Mouse (Mus musculus) layer of hippocampus, postnatal 10 days (tissue): Measurements from ENCODE around the gene Dpf3. TPM values are rescaled to one million over a fixed set of nuclear protein-coding genes. Genes with fewer than 3 reads are reported as not detected.
A peak's percentile ranks its signal among the peaks of the same experiment; 100 is the strongest.

Experiments
- DNase-seq, 2 experiments: peaks; one replicate each; pipeline ENCODE4 v3.0.0; 2021; ENCODE audit warnings: low spot score in 2 of 2
- total RNA-seq, 2 experiments: library from RNA; stranded (reverse); gene quantifications; 2 replicates each; pipeline ENCODE4 v1.2.3; 2021

Dpf3 gene
- total RNA-seq, 2 experiments from 2014 or later = 22.2 to 26.6 TPM

DNA sequence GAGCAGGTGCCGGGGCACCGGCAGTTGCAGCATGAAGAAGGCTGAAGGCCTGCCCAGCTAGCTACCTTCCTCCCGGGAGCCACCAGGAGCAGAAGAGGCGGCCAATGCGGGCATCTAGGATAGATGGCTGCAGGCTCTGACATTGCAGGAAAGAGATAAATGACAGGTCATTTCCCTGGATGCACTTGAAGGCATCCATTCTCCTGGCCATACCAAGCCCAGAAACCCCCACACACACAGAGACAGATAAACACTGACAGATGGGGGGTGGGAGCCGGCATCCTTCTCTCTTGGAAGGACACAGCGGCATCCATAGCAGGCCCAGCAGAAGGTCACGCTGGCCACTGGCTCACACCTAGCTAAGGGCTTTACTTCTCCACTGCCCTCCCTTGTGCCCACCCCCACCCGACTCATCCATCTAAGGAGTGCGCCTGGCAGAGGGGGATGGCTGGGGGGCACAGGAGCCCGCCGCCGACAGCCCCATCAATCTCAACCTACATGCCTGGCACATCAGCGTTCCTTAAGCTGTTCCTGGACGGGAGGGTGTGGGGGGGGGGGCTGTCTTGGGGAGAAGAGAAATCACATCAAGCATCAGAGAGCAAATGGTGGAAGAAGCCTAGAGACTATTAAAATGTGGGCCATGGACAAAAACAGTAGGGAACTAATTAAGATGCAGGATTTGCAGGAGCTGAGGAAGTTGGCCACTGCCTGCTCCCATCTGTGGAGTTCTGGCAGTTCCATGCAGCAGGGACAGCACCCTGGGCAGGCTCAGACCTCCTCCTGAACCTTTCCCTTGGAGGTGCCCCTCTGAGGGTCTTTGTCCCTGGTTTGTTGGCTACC, 145.3 kb downstream of the Dpf3 start:
- peak in 1 of 2 experiments; percentile 31 for DNase-seq

DNA sequence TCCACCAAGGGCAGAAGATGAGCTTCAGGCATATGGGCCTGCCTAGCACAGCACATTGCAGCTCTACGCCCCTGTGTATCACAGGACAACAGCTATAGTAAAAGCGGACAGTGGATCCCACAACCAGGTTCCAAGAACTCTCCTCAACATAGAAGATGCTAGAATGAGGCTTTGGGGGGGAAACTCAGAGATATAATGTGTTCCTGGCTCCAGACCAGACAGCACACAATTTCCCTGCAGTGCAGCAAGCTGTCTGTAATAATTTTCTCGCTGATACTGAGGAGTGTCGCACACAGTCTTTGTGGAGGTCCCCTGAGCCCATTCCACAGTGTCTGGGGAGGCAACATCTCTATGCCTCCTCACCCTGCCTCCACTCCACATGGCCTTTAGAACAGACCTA, 146.6 kb downstream of the Dpf3 start:
- peak in 1 of 2 experiments; percentile 24 for DNase-seq

- DNase-seq = no peak
Observed at GRCm38 (mm10) chr12:83338345-83338744, 149.2 kb downstream of the Dpf3 start.

GRCm38 (mm10) chr12:83337776-83338149, 149.8 kb downstream of the Dpf3 start:
- DNase-seq = no peak

GRCm38 (mm10) chr12:83337077-83337775, 150.3 kb downstream of the Dpf3 start:
- no peak for DNase-seq

- no peak for DNase-seq
Observed at GRCm38 (mm10) chr12:83330056-83330455, 157.5 kb downstream of the Dpf3 start.

- DNase-seq = no peak
Observed at GRCm38 (mm10) chr12:83328899-83329298, 158.6 kb downstream of the Dpf3 start.

GRCm38 (mm10) chr12:83328491-83328890, 159.0 kb downstream of the Dpf3 start:
- DNase-seq = no peak

DNA sequence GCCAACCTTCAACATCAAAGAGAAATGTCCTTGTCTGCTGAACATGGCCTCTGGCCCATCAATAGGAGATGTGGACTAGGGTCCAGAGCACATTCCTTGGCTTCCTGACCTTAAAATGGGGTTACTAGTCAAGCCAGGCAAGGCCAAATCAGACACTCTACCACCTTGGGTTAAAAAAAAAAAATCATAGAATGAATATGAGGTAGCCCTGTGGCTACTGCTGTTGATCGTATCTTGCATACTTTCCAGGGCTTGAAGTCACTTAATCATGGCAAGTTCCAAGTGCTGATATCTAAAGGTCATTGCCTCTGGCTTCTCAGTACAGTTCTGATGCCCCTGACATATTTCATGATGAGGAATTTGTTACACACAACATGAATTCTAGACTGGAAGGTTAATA, 160.1 kb downstream of the Dpf3 start:
- no peak for DNase-seq

DNA sequence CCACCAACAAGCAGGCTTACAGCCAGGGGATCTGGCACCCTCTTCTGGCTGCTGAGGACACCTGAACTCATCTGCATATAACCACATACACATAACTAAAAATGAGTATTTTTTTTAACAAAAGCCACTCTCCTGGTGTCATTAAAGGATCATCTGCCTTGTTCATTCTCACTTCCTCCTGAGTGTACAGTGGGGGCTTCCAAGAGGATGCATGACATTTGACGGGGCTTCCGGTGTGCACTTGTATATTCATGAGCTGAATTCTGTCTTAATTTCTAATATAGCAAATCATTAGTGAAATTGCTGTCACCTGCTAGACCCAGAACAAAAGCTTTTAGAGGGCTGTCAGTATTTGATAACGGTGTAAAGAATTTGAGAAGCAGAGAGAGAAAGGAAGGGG, 166.8 kb downstream of the Dpf3 start:
- DNase-seq = no peak

DNA sequence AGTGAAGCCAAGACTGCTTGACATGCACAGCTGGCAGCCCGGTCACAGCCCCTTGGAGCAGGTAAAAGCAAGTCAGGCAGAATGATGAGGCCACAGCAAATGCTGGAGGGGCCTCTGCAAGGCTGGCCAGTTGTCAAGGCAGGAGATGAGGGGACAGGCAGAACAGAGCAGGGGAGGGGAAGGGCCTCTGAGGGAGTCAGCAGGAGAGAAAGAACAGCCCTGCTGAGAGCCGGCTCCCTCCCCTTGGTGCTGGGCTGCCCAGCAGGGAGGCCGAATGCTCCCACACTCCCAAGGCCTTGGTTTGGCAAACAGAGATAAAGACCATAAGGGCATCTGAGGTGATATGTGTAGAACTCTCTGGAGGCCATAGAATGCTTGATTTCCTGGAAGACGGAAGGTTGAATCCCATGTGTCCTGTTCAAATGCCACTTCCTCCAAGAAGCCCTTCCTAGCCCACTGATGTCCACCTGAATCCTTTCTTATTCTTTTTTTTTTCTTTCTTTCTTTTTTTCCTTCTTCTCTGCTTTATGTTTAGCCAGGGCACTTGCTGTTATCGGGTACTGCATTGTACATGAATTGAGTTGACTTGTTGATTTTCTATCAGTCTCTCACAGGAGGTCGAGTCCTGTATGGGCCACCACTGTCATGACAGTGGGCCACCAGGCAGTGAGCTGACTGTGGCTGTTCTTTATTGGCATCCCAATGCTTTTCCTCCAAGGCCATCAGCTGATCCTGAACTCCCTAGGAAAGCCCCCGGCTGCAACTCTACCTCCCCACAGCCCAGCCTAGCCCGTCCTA, 169.7 kb downstream of the Dpf3 start:
- no peak for DNase-seq

- DNase-seq = no peak
Observed at GRCm38 (mm10) chr12:83314666-83315065, 172.8 kb downstream of the Dpf3 start.

DNA sequence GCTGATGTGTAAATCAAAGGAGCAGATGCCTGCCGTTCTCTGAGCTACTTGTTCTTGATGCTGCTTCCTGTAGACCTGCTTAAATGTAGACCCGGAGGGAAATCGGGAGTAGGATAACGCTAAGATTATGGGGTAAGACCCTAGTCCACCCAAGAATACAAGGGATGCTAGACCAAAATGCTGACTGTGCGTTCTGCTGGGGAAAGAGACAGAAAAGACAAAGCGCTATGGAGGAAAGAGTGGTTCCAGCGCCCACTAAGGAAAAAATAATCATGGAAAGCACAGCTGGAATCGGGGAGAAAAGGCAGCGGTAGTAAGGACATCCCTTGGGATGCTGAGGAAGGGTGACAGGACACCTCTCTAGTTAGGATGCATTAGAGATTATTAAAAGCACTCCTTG, 174.7 kb downstream of the Dpf3 start:
- no peak for DNase-seq

DNA sequence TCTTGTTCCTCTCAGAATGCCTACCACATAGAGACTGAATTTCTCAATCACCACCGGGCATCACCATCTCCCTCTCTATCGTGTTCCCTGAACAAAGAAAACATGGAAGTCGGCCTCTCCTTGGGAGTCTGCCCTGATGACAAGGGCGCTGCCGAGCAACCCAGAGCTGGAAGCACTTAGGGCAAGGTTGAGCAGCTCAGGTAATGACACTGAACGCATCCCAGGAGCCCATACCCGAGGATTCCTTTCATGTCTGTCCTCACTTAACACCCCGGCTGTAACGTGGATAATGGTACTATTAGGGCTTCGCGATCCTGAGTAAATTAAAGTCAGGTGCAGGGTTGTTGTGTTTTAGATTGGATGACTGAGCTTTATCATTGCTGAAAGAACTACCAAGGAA, 176.9 kb downstream of the Dpf3 start:
- DNase-seq = no peak

GRCm38 (mm10) chr12:83309031-83309804, 178.3 kb downstream of the Dpf3 start:
- DNase-seq = no peak

DNA sequence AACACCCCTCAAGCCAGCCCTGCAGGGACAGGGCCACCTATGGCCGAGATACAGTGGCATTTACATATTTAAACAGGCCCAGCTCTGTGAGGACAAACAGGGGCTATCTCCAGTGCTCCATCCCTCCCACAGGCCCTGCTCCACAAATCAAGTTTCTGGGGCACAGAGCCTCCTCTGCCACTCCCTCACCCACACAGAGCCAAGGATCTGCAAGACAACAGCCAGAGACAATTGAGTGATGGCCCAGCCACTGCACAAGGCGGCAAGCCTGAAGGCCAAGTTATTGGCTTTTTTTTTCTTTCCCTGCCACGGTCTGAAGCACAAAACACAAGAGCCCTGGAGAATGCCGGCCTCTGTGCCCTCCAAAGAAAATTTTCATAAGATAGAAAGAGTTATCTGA, 178.9 kb downstream of the Dpf3 start:
- DNase-seq = no peak

DNA sequence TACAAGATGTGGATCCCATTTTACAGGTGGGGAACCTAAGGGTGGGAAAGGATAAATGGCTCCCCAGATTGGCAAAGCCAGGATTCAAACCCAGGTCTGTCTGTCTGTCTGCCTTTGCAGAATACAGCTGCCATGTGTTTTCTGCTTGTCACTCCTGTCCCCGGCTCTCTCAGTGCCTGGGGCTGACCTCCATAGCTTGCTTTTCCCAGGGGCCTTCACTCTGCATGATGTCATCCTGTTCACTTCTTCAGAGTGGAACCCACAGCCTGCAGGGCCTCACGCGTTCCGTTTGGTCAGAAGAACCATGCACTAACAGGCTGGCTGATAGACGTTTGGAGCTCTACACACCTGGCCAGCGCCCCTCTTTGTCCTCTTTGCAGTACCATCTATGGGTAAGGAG, 184.3 kb downstream of the Dpf3 start:
- no peak for DNase-seq

GRCm38 (mm10) chr12:83302320-83303153, 185.0 kb downstream of the Dpf3 start:
- DNase-seq = peak; percentile 47 to 58

DNA sequence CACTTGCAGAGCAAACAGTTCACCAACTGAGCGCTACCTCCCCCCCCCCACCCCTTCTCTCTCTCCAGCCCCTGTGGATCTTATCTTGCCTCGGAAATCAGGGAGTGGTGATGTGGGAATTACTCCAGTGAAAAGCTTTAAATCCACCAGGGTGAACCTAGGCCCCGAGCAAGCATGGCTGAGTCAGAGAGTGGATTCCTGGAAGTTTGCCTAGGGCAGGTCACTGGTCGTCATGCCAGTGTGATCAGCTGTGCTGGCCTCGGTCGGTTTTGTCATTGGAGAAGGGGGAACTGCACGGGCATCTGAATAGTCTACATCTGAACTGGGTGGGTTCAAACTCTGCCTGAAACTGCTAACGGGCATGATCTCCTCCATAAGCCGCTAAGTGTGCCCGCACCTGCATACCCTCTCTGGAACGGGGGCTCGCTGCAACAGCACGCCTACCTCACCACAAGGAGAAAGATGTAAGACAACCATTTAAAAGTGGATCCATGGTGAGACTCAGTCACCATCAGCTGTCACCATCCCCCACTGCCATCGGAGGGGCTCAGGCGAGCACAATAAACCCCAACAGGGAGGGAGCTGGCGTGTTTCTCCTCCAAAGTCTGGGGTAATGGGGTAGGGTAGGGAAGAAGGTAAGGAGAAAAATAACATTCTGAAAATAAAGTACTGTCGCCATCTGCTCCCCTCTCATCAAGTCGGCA, 185.7 kb downstream of the Dpf3 start:
- peak in 1 of 2 experiments; percentile 26 for DNase-seq
